Mouse (Mus musculus): ENCODE data around the gene Pidd1.

GRCm38 (mm10) chr7:141463824-141464602 is 20.2 kb upstream of the Pidd1 start:
- TF ChIP-seq CTCF (IDR thresholded peaks at IDR 0.05; ENCODE audit: extremely low read depth, insufficient read depth, low read length): no peak
- TF ChIP-seq POLR2A (IDR thresholded peaks at IDR 0.05; ENCODE audit: extremely low read depth, insufficient read depth, low read length): no peak
